Mouse (Mus musculus): ENCODE measurements around the gene Zfp697. TPM values are rescaled to one million over a fixed set of nuclear protein-coding genes. Genes with fewer than 3 reads are reported as not detected.

The Zfp697 gene
- polyA plus RNA-seq, 1 experiment from 2014 or later: 13.3 TPM

- WGBS: 71% methylated on average over 6 of the region's 6 CpGs
- Histone ChIP-seq H3K9ac (ENCODE audit: low read length) (no peak overlapping the region), H3K36me3 (ENCODE audit: control insufficient read depth, insufficient read depth, low read length) (no peaks in the 10 kb centered on the region), H3K4me1 (ENCODE audit: control insufficient read depth in 2 of 2, insufficient read depth in 2 of 2, low read length in 2 of 2) (peaks cover 0 to 2% of the 10 kb centered on the region in 2 experiments; a peak in 1 of 4 replicates), H3K4me2 (ENCODE audit: low read length) (no peak overlapping the region), H3K4me3 (ENCODE audit: control insufficient read depth in 1 of 2, insufficient read depth in 1 of 2, low read depth in 1 of 2, low read length in 2 of 2) (no peak overlapping the region), H3K9me3 (ENCODE audit: control insufficient read depth, low read length) (no peaks in the 10 kb centered on the region), H3K27ac (replicated peaks in 1 of 2; ENCODE audit: control insufficient read depth in 1 of 2, insufficient read depth in 1 of 2, low read depth in 2 of 2, low read length in 2 of 2) (no peak overlapping the region), H3K27me3 (ENCODE audit: control insufficient read depth, insufficient read depth, low read length) (no peaks in the 10 kb centered on the region)
- ATAC-seq (ENCODE audit: insufficient number of reproducible peaks, insufficient read depth, low FRiP score, low read depth): no peak
Observed at GRCm38 (mm10) chr3:98356026-98356365, 26.3 kb upstream of the Zfp697 start.

- no peak for ATAC-seq (ENCODE audit: insufficient number of reproducible peaks, insufficient read depth, low FRiP score, low read depth)
- H3K27me3 ChIP-seq (ENCODE audit: control insufficient read depth, insufficient read depth, low read length): no peaks in the 10 kb centered on the region
- H3K36me3 ChIP-seq (ENCODE audit: control insufficient read depth, insufficient read depth, low read length): no peaks in the 10 kb centered on the region
- no peak overlapping the region for H3K27ac ChIP-seq (replicated peaks in 1 of 2; ENCODE audit: control insufficient read depth in 1 of 2, insufficient read depth in 1 of 2, low read depth in 2 of 2, low read length in 2 of 2)
- H3K9me3 ChIP-seq (ENCODE audit: control insufficient read depth, low read length): no peaks in the 10 kb centered on the region
- no peak overlapping the region for H3K4me2 ChIP-seq (ENCODE audit: low read length)
- no peak overlapping the region for H3K9ac ChIP-seq (ENCODE audit: low read length)
- WGBS: 61% methylated on average over 3 of the region's 3 CpGs
- peaks cover 0 to 2% of the 10 kb centered on the region in 2 experiments; a peak in 1 of 4 replicates for H3K4me1 ChIP-seq (ENCODE audit: control insufficient read depth in 2 of 2, insufficient read depth in 2 of 2, low read length in 2 of 2)
- no peak overlapping the region for H3K4me3 ChIP-seq (ENCODE audit: control insufficient read depth in 1 of 2, insufficient read depth in 1 of 2, low read depth in 1 of 2, low read length in 2 of 2)
Observed at GRCm38 (mm10) chr3:98356632-98357370, 25.5 kb upstream of the Zfp697 start.

- no peaks in the 10 kb centered on the region for H3K4me1 ChIP-seq (ENCODE audit: control insufficient read depth in 2 of 2, insufficient read depth in 2 of 2, low read length in 2 of 2)
- no peaks in the 10 kb centered on the region for H3K36me3 ChIP-seq (ENCODE audit: control insufficient read depth, insufficient read depth, low read length)
- no peak overlapping the region for H3K9ac ChIP-seq (ENCODE audit: low read length)
- ATAC-seq (ENCODE audit: insufficient number of reproducible peaks, insufficient read depth, low FRiP score, low read depth): no peak
- H3K4me2 ChIP-seq (ENCODE audit: low read length): no peak overlapping the region
- no peaks in the 10 kb centered on the region for H3K9me3 ChIP-seq (ENCODE audit: control insufficient read depth, low read length)
- no peaks in the 10 kb centered on the region for H3K27me3 ChIP-seq (ENCODE audit: control insufficient read depth, insufficient read depth, low read length)
- H3K4me3 ChIP-seq (ENCODE audit: control insufficient read depth in 1 of 2, insufficient read depth in 1 of 2, low read depth in 1 of 2, low read length in 2 of 2): no peak overlapping the region
- no peak overlapping the region for H3K27ac ChIP-seq (replicated peaks in 1 of 2; ENCODE audit: control insufficient read depth in 1 of 2, insufficient read depth in 1 of 2, low read depth in 2 of 2, low read length in 2 of 2)
- WGBS: 32% methylated on average over 2 of the region's 2 CpGs
Observed at GRCm38 (mm10) chr3:98362753-98363152, 19.5 kb upstream of the Zfp697 start.

GRCm38 (mm10) chr3:98366086-98366485 is 16.2 kb upstream of the Zfp697 start:
- H3K9ac ChIP-seq (ENCODE audit: low read length): no peak overlapping the region
- no peak for ATAC-seq (ENCODE audit: insufficient number of reproducible peaks, insufficient read depth, low FRiP score, low read depth)
- no peak overlapping the region for H3K4me2 ChIP-seq (ENCODE audit: low read length)
- H3K9me3 ChIP-seq (ENCODE audit: control insufficient read depth, low read length): no peaks in the 10 kb centered on the region
- H3K4me3 ChIP-seq (ENCODE audit: control insufficient read depth in 1 of 2, insufficient read depth in 1 of 2, low read depth in 1 of 2, low read length in 2 of 2): no peak overlapping the region
- H3K27ac ChIP-seq (replicated peaks in 1 of 2; ENCODE audit: control insufficient read depth in 1 of 2, insufficient read depth in 1 of 2, low read depth in 2 of 2, low read length in 2 of 2): no peak overlapping the region
- no peaks in the 10 kb centered on the region for H3K36me3 ChIP-seq (ENCODE audit: control insufficient read depth, insufficient read depth, low read length)
- H3K4me1 ChIP-seq (ENCODE audit: control insufficient read depth in 2 of 2, insufficient read depth in 2 of 2, low read length in 2 of 2): no peaks in the 10 kb centered on the region
- WGBS: 81% methylated on average over 3 of the region's 3 CpGs
- H3K27me3 ChIP-seq (ENCODE audit: control insufficient read depth, insufficient read depth, low read length): no peaks in the 10 kb centered on the region

- no peak overlapping the region for H3K4me2 ChIP-seq (ENCODE audit: low read length)
- WGBS: 80% methylated on average over 4 of the region's 4 CpGs
Observed at GRCm38 (mm10) chr3:98366823-98367222, 15.4 kb upstream of the Zfp697 start.

GRCm38 (mm10) chr3:98368283-98368682 is 14.0 kb upstream of the Zfp697 start:
- Histone ChIP-seq H3K36me3 (ENCODE audit: control insufficient read depth, insufficient read depth, low read length) (no peaks in the 10 kb centered on the region), H3K9me3 (ENCODE audit: control insufficient read depth, low read length) (peaks cover 11% of the 10 kb centered on the region; the same call in 1 of the 2 replicates), H3K4me2 (ENCODE audit: low read length) (no peak overlapping the region), H3K27ac (replicated peaks in 1 of 2; ENCODE audit: control insufficient read depth in 1 of 2, insufficient read depth in 1 of 2, low read depth in 2 of 2, low read length in 2 of 2) (no peak overlapping the region), H3K9ac (ENCODE audit: low read length) (no peak overlapping the region), H3K27me3 (ENCODE audit: control insufficient read depth, insufficient read depth, low read length) (no peaks in the 10 kb centered on the region), H3K4me3 (ENCODE audit: control insufficient read depth in 1 of 2, insufficient read depth in 1 of 2, low read depth in 1 of 2, low read length in 2 of 2) (no peak overlapping the region), H3K4me1 (ENCODE audit: control insufficient read depth in 2 of 2, insufficient read depth in 2 of 2, low read length in 2 of 2) (no peaks in the 10 kb centered on the region)
- ATAC-seq (ENCODE audit: insufficient number of reproducible peaks, insufficient read depth, low FRiP score, low read depth): no peak
- WGBS: 52% methylated on average over 4 of the region's 4 CpGs

More at GRCm38 (mm10) chr3:98366823-98367222, 15.4 kb upstream of the Zfp697 start:
- H3K4me3 ChIP-seq (ENCODE audit: control insufficient read depth in 1 of 2, insufficient read depth in 1 of 2, low read depth in 1 of 2, low read length in 2 of 2): no peak overlapping the region
- H3K9me3 ChIP-seq (ENCODE audit: control insufficient read depth, low read length): peaks cover 7% of the 10 kb centered on the region; the same call in 1 of the 2 replicates
- no peaks in the 10 kb centered on the region for H3K4me1 ChIP-seq (ENCODE audit: control insufficient read depth in 2 of 2, insufficient read depth in 2 of 2, low read length in 2 of 2)
- no peaks in the 10 kb centered on the region for H3K36me3 ChIP-seq (ENCODE audit: control insufficient read depth, insufficient read depth, low read length)
- H3K27me3 ChIP-seq (ENCODE audit: control insufficient read depth, insufficient read depth, low read length): no peaks in the 10 kb centered on the region
- no peak overlapping the region for H3K9ac ChIP-seq (ENCODE audit: low read length)
- no peak for ATAC-seq (ENCODE audit: insufficient number of reproducible peaks, insufficient read depth, low FRiP score, low read depth)
- no peak overlapping the region for H3K27ac ChIP-seq (replicated peaks in 1 of 2; ENCODE audit: control insufficient read depth in 1 of 2, insufficient read depth in 1 of 2, low read depth in 2 of 2, low read length in 2 of 2)

- Histone ChIP-seq H3K4me1 (ENCODE audit: control insufficient read depth in 2 of 2, insufficient read depth in 2 of 2, low read length in 2 of 2) (no peaks in the 10 kb centered on the region), H3K9ac (ENCODE audit: low read length) (no peak overlapping the region), H3K27me3 (ENCODE audit: control insufficient read depth, insufficient read depth, low read length) (no peaks in the 10 kb centered on the region), H3K27ac (replicated peaks in 1 of 2; ENCODE audit: control insufficient read depth in 1 of 2, insufficient read depth in 1 of 2, low read depth in 2 of 2, low read length in 2 of 2) (no peak overlapping the region), H3K36me3 (ENCODE audit: control insufficient read depth, insufficient read depth, low read length) (no peaks in the 10 kb centered on the region), H3K4me3 (ENCODE audit: control insufficient read depth in 1 of 2, insufficient read depth in 1 of 2, low read depth in 1 of 2, low read length in 2 of 2) (no peak overlapping the region), H3K4me2 (ENCODE audit: low read length) (no peak overlapping the region), H3K9me3 (ENCODE audit: control insufficient read depth, low read length) (peaks cover 11% of the 10 kb centered on the region; the same call in 1 of the 2 replicates)
- no peak for ATAC-seq (ENCODE audit: insufficient number of reproducible peaks, insufficient read depth, low FRiP score, low read depth)
- WGBS: 85% methylated on average over 2 of the region's 2 CpGs
Observed at GRCm38 (mm10) chr3:98368776-98369175, 13.5 kb upstream of the Zfp697 start.

All from heart, embryonic 14.5 days (tissue).